Mouse (Mus musculus): ENCODE measurements around the gene Krt42.
"Not testable (repeated sequence)": the region's sequence is repeated elsewhere in the genome, so short reads cannot be mapped to it uniquely, and the experiment has no call there.

The Krt42 gene

DNA sequence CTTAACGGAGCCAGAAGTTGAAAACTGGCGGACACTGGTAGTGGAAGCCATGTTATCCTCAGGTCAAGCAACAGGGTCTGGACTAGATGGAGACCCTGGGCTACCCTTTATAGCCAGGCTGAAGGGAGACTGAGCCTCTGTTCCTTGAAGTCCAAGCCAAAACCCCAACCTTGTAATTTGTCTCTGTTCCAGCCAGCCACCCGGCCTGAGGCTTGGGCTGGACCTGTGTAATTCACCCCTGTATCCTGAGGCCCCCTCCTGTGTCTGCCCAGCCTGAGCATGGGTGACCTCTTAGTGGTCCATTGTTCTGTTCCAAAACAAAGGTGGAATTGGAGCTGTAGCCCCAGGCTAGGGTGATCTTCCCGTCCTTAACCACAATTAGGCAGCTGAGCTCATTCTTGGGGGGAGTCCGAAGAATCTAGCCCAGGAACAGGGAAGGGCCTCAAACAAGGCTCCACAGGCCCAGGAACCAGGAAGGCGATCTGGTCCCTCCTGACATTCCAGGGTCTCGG, at the start of gene Krt42:
Gene Krt42, minus strand, starts transcription at position 51 of the 512 bp plus-strand sequence.
- DNase-seq: no peak

DNA sequence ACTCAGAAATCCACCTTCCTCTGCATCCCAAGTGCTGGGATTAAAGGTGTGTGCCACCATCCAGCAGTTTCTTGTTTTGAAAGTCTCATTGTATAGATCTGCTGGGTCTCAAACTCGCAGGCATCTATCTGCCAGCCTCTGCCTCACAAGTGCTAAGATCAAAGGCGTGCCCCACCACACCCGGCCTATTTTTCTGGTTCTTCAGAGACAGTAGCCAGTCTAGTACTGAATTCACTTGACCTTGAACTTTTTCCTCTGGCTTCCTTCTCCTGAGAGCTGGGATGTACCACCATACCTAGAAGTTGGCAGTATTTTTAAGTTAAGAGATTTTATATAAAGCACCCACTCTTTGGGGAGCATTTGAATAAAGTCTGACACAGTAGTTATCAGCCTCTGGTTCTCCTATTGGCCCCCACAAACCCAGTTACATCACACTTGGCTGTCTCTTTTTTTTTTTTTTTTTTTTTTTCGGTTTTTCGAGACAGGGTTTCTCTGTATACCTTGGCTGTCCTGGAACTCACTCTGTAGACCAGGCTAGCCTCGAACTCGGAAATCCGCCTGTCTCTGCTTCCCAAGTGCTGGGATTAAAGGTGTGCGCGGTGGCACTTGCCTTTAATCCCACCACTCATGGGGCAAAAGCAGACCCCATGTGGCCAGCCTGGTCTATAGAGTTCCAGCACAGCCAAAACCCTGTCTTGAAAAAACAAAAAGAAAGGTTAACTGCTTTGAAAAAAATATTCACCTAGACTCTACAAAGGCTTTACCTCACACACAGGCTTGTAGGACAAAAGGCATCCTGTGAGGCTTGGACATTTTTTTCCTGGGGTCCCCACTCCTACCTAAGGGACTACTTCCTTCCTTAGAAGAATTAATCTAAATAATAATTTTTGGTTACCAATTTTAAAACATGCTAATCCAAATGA, 49.1 kb upstream of the Krt42 start:
- peak; percentile 19 for DNase-seq

- DNase-seq: no peak
These were observed 48.2 kb upstream of the Krt42 start for GRCm38 (mm10) chr11:100317826-100318380.

- no peak for DNase-seq
These were observed 45.8 kb upstream of the Krt42 start for GRCm38 (mm10) chr11:100315439-100315838.

DNA sequence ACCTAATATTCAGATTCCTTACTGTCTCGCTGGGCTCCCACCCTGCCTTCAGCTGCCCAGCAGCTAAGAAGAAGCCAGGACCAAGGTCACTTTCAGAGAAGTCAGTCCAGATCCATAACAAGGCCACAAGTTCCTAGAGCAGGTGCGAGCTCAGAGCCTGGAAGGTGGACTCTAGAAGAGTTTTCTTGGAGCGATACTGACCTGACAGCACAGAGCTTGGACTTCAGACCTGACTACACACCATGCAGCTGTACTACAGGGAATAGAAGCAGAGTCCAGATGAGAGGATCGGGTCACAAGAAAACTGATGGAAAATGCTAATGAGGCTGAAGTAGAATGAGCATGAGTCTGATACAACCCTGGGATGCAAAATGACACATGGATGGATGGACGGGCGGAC, 43.8 kb upstream of the Krt42 start:
- DNase-seq: no peak

GRCm38 (mm10) chr11:100312096-100312679, 42.5 kb upstream of the Krt42 start:
- DNase-seq: no peak

GRCm38 (mm10) chr11:100311656-100312055, 42.0 kb upstream of the Krt42 start:
- DNase-seq: no peak

DNA sequence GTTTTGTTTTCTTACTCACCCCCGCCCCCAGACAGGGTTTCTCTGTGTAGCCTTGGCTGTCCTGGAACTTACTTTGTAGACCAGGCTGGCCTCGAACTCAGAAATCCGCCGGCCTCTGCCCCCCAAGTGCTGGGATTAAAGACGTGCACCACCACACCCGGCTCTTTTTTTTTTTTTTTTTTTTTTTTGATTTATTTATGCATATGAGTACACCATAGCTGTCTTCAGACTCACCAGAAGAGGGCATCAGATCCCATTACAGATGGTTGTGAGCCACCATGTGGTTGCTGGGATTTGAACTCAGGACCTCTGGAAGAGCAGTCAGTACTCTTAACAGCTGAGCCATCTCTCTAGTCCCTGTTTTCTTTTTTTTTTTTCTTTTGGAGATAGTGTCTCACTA, 39.0 kb upstream of the Krt42 start:
- DNase-seq: not testable (repeated sequence)

- no peak for DNase-seq
These were observed 38.2 kb upstream of the Krt42 start for GRCm38 (mm10) chr11:100307900-100308299.

- DNase-seq: no peak
These were observed 31.6 kb upstream of the Krt42 start for GRCm38 (mm10) chr11:100301292-100301691.

DNA sequence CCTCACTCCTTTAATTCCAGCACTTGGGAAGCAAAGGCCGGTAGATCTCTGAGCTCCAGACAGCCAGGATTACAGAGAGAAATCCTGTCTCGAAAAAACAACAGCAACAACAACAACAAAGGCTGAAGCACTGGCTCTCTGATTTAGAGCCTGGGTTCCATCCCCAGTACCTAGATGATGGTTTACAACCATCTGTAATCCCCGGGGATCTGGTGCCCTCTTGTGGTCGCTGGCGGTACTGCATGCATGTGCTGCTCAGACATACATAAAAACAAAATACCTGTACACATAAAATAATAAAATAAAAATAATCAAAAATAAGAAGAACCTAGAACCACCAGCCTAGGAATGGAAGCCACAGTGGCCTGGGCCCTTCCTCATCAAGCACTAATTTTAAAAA, 30.6 kb upstream of the Krt42 start:
- DNase-seq: peak; percentile 74

- DNase-seq: peak; percentile 86
These were observed 28.8 kb upstream of the Krt42 start for GRCm38 (mm10) chr11:100298274-100299036.

DNA sequence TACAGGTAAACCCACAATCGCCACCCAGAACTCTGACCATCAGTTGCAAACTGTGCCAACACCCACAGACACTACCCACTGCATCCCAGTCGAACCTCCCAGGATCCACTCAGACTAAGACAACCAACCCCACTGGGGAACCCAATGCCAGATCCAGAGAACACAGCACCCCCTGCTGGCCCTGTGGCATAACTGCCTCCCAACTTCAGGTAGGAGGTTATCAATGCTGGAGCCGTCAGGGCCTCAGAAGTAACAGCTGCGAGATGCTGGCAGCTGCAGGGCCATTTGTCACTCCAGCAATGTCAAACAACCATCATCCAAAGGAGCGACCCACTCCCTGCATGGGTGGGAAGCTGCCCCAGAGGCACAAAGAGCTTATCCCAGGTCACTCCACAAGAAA, 28.1 kb upstream of the Krt42 start:
- peak; percentile 40 for DNase-seq

- peak; percentile 85 for DNase-seq
These were observed 25.6 kb upstream of the Krt42 start for GRCm38 (mm10) chr11:100295308-100295707.

DNA sequence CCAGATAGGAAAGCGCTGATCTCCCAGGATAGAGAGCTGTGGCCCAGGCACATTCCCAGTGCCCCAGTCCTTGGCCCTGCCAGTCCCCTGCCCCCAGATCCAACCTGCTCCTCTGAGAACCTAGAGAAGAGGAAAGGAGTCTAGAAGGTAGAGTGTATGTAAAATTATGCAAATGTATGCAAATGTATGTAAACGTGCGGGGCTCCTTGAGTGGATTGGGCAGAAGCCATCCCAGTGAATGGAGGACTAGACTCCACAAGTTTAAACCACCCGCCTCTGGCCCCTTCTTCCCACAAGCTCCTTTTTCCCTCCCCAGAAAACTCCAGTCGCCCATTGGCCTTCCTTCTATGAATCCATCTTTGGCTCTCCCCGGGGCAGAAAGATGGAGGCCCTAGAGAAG, 23.2 kb upstream of the Krt42 start:
- DNase-seq: no peak

DNA sequence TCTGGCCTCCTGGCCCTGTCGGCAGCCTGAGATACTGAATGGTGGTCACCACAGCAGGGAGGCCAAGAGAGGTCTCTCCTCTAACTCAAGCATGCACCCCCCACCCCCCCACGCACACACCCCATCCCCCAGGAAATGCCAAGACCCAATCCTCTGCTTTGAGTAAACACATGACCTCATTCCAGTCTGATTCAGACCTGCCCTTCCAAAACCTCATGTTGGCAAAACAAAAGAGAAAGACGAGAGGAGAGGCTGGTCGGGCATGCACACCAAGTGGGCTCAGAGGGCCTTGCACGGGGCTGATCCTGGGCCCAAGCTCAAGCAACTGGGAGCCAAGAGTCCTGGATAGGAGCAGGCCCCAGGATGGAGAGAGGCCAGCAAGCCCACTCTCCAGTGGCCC, 20.6 kb upstream of the Krt42 start:
- DNase-seq: no peak

DNA sequence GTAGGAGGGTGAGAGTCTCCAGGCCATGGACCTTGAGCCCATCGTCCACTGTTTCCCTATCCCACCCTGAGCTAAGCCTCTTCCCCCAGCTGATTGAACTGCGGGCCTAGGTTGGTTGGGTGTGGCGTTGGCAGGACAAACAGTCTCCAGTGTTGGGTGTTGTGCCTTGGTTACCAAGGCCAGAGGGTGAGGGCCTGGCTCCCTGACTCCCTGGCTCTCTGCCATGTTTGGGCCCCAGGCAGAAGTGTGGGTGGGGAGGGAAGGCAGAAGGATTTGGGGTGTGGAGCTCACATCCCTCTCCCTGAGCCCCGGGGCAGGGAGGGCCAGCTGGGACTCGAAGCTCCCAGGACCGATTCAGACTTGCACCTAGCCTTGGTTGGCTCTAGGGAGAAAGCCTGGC, 19.3 kb upstream of the Krt42 start:
- no peak for DNase-seq

GRCm38 (mm10) chr11:100287024-100287423, 17.4 kb upstream of the Krt42 start:
- DNase-seq: no peak

DNA sequence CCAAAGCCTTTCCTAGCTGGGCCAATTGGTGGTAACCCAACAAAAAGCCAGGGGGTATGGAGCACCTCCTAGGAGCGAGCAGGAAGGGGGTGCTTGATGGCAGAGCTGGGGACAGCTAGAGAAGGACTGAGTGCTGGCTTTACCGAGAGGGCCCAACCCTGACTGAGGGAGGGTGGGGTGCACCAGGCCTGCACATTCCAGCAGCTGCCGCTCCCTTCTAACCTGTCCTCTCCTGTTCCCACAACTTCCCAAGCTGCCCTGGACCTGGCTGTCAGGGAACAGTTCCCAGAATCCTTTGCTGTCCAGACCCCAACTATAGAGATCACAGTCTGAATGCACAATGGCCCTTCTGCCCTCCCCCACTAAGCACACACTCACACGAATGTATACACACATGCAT, 15.3 kb upstream of the Krt42 start:
- DNase-seq: no peak

GRCm38 (mm10) chr11:100282549-100282948, 12.9 kb upstream of the Krt42 start:
- DNase-seq: peak; percentile 76

- DNase-seq: peak; percentile 76
These were observed 12.2 kb upstream of the Krt42 start for GRCm38 (mm10) chr11:100281596-100282544.

GRCm38 (mm10) chr11:100278759-100279158, 9.1 kb upstream of the Krt42 start:
- no peak for DNase-seq

Data from thymus, postnatal 14 days (tissue).